11 mouse cellular contexts compared by ENCODE assay signal in the genomic region with DNA sequence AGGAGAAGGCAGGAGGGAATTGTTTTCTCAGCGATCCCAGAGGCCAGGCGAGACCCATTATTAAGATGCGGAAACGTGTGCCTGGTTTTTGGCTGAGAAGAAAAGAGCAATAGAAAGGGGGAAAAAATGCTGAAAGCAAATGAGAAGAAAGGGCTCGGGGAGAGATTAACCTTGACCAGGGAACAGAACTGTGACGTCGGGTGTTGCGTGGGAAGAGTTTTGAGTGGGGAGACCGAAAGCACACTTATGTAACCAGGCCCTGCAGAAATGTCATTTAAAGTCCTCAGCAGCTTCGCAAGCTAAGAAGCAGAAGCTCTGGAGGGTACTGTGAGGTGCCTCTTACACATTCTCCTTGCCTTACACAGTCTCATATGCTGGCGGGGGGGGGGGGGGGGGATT.
DNase-seq lines count a peak whose midpoint lies in the region; ATAC-seq lines count a peak whose summit lies in the region.
"Had no signal": no experiment of that assay in that cellular context is flagged by ENCODE, and none has a peak within 500 bp of the region (broad histone marks: within the 10 kb centered on the region; RNA-seq: fewer than 3 reads in every experiment).

No protein-coding gene starts in this region.

- H3K9me3 ChIP-seq in lung, embryonic 15.5 days = no peaks in the 10 kb centered on the region
- no peaks in the 10 kb centered on the region for H3K9me3 ChIP-seq in embryonic facial prominence, embryonic 13.5 days
- H3K9me3 ChIP-seq in forebrain, embryonic 12.5 days = no peaks in the 10 kb centered on the region
- H3K9me3 ChIP-seq: limb, embryonic 13.5 days had no signal

- no peak for ATAC-seq in lung, embryonic 15.5 days (ENCODE audit: borderline replicate concordance, extremely low read depth, low FRiP score, low TSS enrichment)
- no peak for ATAC-seq in embryonic facial prominence, embryonic 13.5 days (ENCODE audit: insufficient number of reproducible peaks, insufficient read depth, low FRiP score, low TSS enrichment, low read depth)
- ATAC-seq in megakaryocyte-erythroid progenitor cell, adult 5-6 weeks (replicated peaks; ENCODE audit: low FRiP score, low TSS enrichment, poor library complexity, severe bottlenecking) = no peak
- no peak for ATAC-seq in forebrain, embryonic 12.5 days (ENCODE audit: low FRiP score)
- ATAC-seq: forebrain, postnatal 0 days; intestine, embryonic 16.5 days had no signal

- 68% methylated on average over 11 of the region's 11 CpGs for WGBS in lung, embryonic 15.5 days
- WGBS in embryonic facial prominence, embryonic 13.5 days = 52% methylated on average over 11 of the region's 11 CpGs
- 28% methylated on average over 10 of the region's 11 CpGs for WGBS in forebrain, embryonic 12.5 days

- peaks cover 30% of the 10 kb centered on the region for H3K4me1 ChIP-seq in lung, embryonic 15.5 days
- peaks cover 39% of the 10 kb centered on the region for H3K4me1 ChIP-seq in embryonic facial prominence, embryonic 13.5 days
- peaks cover 7% of the 10 kb centered on the region for H3K4me1 ChIP-seq in forebrain, embryonic 12.5 days

- no peak for DNase-seq in lung, postnatal 4 days
- peak; percentile 45 to 60 for DNase-seq in layer of hippocampus, postnatal 36 days
- peak; percentile 25 for DNase-seq in right cerebral cortex, postnatal 14 days
- DNase-seq: forebrain, postnatal 0 days; thymus, postnatal 4 days had no signal

- H3K4me2 ChIP-seq in lung, embryonic 15.5 days = no peak overlapping the region
- peak overlapping the region; percentile 10 for H3K4me2 ChIP-seq in embryonic facial prominence, embryonic 13.5 days
- H3K4me2 ChIP-seq in forebrain, embryonic 12.5 days = no peak overlapping the region
- H3K4me2 ChIP-seq: limb, embryonic 13.5 days had no signal

- H3K27me3 ChIP-seq in lung, embryonic 15.5 days = no peaks in the 10 kb centered on the region
- no peaks in the 10 kb centered on the region for H3K27me3 ChIP-seq in embryonic facial prominence, embryonic 13.5 days
- H3K27me3 ChIP-seq in forebrain, embryonic 12.5 days = no peaks in the 10 kb centered on the region
- H3K27me3 ChIP-seq: limb, embryonic 13.5 days had no signal

- H3K4me3 ChIP-seq in lung, embryonic 15.5 days = no peak overlapping the region
- no peak overlapping the region for H3K4me3 ChIP-seq in embryonic facial prominence, embryonic 13.5 days
- H3K4me3 ChIP-seq in forebrain, embryonic 12.5 days (replicated peaks) = no peak overlapping the region
- H3K4me3 ChIP-seq: limb, embryonic 13.5 days had no signal

- no peaks in the 10 kb centered on the region for H3K36me3 ChIP-seq in lung, embryonic 15.5 days
- no peaks in the 10 kb centered on the region for H3K36me3 ChIP-seq in embryonic facial prominence, embryonic 13.5 days
- H3K36me3 ChIP-seq in forebrain, embryonic 12.5 days (replicated peaks) = no peaks in the 10 kb centered on the region
- H3K36me3 ChIP-seq: limb, embryonic 13.5 days had no signal

- 0 out of 2 replicates have a peak overlapping the region, but pooled peaks have one; percentile 81 for H3K27ac ChIP-seq in lung, embryonic 15.5 days
- H3K27ac ChIP-seq in embryonic facial prominence, embryonic 13.5 days = peak overlapping the region; percentile 58
- no peak overlapping the region for H3K27ac ChIP-seq in forebrain, embryonic 12.5 days
- H3K27ac ChIP-seq: limb, embryonic 13.5 days had no signal

- H3K9ac ChIP-seq in lung, embryonic 15.5 days = no peak overlapping the region
- 0 out of 2 replicates have a peak overlapping the region, but pooled peaks have one; percentile 12 for H3K9ac ChIP-seq in embryonic facial prominence, embryonic 13.5 days
- no peak overlapping the region for H3K9ac ChIP-seq in forebrain, embryonic 12.5 days
- H3K9ac ChIP-seq: forebrain, postnatal 0 days; limb, embryonic 13.5 days had no signal

Comparison
In these comparisons a context has a peak if more than half of its experiments do, and no peak if none do; other contexts are left out.
1. DNase-seq: peak in layer of hippocampus, postnatal 36 days (2 of 2) and right cerebral cortex, postnatal 14 days (single experiment); none in lung, postnatal 4 days (0 of 2).